Mouse (Mus musculus) frontal cortex, adult (tissue): ENCODE results near the gene Ndrg4.
"Not testable (repeated sequence)": the region's sequence is repeated elsewhere in the genome, so short reads cannot be mapped to it uniquely, and the experiment has no call there.

Source experiments
- ATAC-seq: cut with Nextera tagmentation; 2 replicates; pipeline ENCODE4 v1.9.2; 2017; ENCODE audit warnings: mild to moderate bottlenecking, moderate library complexity, mixed read lengths; ENCODE audit not compliant: low TSS enrichment

Ndrg4 gene

GRCm38 (mm10) chr8:95676631-95677030 is at the start of gene Ndrg4:
Ndrg4 (plus strand) TSS chr8:95676980.
- no peak for ATAC-seq

- ATAC-seq: no peak
Observed at GRCm38 (mm10) chr8:95632840-95633239, 43.9 kb upstream of the Ndrg4 start.

DNA sequence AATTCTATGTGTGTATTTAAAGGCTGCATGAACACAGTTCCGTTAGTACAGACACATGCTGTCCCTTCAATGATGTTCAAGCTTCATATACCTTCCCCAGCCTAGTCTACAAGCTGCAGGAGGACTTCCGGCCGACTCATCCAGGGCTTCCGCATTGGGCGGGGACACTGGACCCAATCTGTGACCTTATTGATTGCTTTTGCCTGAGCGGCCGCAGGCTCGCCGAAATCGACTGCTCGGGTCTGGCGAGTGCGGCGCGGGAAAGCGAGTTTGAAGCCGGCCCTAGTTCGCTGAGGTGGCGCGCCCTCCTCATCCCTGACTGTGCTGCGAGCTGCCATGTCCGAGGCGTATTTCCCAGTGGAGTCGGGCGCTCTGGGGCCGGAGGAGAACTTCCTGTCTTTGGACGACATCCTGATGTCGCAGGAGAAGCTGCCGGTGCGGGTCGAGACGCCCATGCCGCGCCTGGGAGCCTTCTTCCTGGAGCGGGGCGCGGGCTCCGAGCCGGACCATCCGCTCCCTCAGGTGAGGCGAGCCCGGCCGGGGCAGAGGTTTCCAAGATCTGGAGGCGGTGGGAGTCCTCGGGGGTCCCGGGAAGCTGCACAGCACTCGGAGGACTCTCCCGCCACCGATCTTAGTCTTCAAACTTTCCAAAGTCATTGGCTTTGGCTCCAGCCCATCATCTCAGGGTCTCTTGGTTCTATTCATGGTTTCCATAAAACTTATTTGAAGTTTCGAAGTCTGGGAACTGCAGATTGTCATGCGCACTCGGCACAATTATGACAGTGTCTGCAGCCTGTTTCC is 43.3 kb upstream of the Ndrg4 start, which contains the start of gene Gins3:
TSS of gene Gins3 (plus strand) at position 192 of the 801 bp plus-strand sequence.
- peak; percentile 98 for ATAC-seq

DNA sequence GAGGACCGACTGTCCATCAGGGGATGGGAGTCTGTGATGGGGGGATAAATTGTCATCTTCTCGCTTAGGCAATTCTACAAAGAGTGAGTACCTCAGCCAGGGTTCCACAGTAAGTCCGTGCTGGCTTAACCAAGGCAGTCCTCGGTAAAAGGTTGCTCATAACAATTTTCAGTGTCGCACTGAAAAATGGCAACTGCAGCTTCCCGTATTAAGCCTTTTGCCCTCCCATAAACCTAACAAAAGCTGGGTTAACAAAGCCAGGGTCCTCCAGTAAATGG is 42.8 kb upstream of the Ndrg4 start:
- ATAC-seq: no peak

- no peak for ATAC-seq
Observed at GRCm38 (mm10) chr8:95644942-95645341, 31.8 kb upstream of the Ndrg4 start.

DNA sequence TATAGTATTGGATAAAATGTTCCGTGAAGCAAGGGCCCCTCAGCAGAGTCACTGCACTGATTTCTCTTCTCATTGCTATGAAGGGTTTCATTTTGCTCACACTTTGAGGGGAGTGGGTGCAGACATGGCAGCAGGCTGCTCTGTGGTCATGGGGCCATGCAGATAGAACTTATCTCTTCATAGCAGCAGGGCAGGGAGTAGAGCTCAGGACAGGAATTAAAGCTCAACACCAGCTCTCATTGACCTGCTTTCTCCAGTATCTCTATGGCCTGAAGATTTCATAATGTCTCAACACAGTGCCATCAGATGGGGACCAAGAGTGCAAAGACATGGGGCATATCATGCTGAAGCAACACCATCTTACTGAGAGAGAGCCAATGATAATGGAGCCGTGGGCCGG is 28.5 kb upstream of the Ndrg4 start:
- ATAC-seq: no peak

GRCm38 (mm10) chr8:95653351-95653750 is 23.4 kb upstream of the Ndrg4 start:
- no peak for ATAC-seq

GRCm38 (mm10) chr8:95655831-95656230 is 20.9 kb upstream of the Ndrg4 start:
- ATAC-seq: no peak

DNA sequence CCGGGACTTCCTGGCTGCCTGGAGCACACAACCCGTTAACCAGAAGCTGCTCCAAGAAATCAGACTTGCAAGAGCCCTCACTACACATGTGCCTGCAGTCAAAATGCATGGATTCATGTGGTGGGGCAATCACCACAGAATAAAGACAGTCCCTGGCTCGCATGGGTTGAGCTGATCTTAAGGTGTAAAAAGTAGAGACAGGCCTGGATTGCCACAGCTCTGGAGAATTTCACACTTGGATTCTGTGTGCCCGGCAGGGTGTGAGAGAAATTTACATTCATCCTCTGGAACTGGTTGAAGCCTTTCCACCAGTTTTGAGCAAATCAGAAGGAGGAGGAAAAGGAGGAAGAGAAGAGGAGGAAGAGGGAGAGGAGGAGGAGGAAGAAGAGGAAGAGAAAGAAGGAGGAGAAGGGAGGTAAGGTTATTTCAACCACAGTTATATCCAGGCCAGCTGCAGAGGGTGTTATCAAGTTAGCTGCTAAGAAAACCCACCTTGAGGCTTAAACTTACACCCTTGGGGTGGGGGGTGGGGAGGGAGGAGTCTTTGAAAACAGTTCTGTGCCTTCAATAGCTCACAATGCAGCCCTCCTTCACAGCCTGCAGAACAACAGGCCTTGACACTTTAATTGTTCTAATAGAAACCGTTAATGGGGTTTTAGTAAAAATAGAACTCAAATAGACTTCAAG is 20.3 kb upstream of the Ndrg4 start:
- peak; percentile 55 for ATAC-seq

GRCm38 (mm10) chr8:95657523-95657922 is 19.3 kb upstream of the Ndrg4 start:
- ATAC-seq: no peak

DNA sequence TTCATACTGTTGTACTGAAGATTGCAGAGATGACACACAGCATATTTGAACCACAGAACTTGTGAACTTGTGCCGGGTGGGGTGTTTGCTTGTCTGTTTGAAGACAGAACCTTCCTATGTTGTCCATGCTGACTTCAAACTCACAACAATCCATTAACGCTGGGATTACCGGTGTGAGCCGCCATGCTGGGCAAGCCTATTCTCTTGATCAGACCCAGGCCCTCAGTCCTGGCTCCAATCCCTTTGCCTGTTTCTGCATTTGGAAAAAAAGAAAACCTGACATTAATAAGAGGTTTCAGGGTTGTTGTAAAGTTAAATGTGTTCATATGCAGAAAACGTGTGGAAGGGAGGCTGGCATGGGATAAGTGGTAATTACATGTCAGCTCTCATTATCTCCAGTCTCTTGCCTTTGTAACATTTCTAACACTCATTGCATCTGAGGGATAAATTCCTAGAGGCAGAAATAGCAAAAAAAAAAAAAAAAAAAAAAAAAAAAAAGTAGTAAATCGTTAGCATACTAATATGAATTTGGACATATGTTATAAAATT is 16.4 kb upstream of the Ndrg4 start:
- no peak for ATAC-seq

DNA sequence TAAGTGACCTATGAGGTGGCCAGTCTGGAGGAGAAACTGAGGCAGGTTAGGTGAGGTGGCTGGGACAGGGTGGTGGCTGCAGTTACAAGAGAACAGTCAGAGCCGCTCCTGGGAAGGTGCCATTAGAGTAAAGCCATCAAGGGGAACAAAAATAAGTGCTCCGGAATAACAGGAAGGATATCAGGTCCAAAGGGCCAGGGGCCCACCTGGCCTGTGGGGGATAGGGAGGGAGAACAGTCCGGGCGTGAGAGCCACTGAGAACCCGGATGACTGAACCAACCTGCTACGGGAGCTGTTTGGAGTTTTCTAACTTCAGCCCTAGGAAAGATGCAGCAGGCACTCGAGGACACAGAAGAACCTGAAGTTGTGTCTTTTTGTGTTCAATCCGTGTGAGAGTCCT is 15.7 kb upstream of the Ndrg4 start:
- 0 out of 2 replicates have a peak, but pooled peaks have one; percentile 9 for ATAC-seq

- peak; percentile 93 for ATAC-seq
Observed at GRCm38 (mm10) chr8:95661575-95661974, 15.2 kb upstream of the Ndrg4 start.

- ATAC-seq: no peak
Observed at GRCm38 (mm10) chr8:95662885-95663598, 13.7 kb upstream of the Ndrg4 start.

GRCm38 (mm10) chr8:95663599-95663949 is 13.2 kb upstream of the Ndrg4 start:
- no peak for ATAC-seq

DNA sequence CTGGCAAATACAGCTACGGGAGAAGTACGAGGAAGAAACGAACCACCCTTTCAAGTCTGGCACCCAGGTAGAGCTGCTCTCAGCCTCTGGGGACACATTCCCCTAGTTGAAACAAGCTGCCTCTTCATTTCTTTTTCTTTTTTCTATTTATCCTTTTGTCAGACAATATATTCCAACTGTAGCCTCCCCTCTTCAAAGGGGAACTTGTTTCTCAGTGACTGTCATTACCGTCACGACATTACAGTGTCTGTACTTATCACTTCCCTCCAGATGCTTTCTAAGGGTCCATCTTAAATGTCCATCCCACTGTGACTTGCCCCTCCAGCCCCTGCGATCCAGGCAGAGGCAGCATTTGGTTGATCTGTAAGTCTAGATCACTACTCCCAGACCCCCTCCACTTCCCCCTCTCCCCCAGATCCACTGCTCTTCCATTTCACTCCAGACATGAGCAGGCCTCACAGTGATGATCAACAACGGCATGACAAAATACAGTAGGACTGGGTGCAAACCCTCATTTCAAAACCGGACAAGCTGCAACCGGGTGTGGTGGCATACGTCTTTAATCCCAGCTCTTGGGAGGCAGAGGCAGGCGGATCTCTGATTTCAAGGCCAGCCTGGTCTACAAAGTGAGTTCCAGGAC is 10.8 kb upstream of the Ndrg4 start:
- ATAC-seq: not testable (repeated sequence)

- ATAC-seq: no peak
Observed at GRCm38 (mm10) chr8:95668163-95668958, 8.4 kb upstream of the Ndrg4 start.

- ATAC-seq: no peak
Observed at GRCm38 (mm10) chr8:95669967-95670366, 6.8 kb upstream of the Ndrg4 start.

DNA sequence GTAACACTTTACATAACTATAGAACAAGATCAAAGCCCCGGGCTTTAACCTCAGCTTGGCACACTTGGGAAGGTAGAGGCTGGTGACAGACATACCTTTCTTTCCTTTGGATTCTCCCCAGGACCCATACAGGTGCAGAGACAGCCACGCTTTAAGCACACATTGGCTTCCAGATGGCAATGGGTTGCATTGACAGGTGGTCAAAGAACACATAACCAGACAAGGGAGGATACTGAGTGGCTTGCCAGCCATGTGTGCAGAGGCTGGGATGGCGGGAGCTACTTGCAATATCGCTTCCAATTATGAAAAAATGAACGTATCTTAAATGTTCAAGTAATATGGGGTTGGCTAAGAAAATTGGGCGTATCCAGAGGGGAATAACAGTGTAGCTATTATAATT is 4.9 kb upstream of the Ndrg4 start:
- no peak for ATAC-seq

- no peak for ATAC-seq
Observed at GRCm38 (mm10) chr8:95672811-95673210, 4.0 kb upstream of the Ndrg4 start.

GRCm38 (mm10) chr8:95677591-95678023 is 827 bp downstream of the Ndrg4 start:
- ATAC-seq: peak; percentile 0; the same call in 1 of the 2 replicates
